Mouse (Mus musculus) forebrain, embryonic 13.5 days (tissue): ENCODE results near the gene Tlx1. TPM values are rescaled to one million over a fixed set of nuclear protein-coding genes. Genes with fewer than 3 reads are reported as not detected.

Source experiments
- ATAC-seq: fragments of 200-750 bp; cut with Nextera tagmentation; 2 replicates; pipeline ENCODE4 v1.8.0; 2017
- H3K27ac ChIP-seq: fragments of 300-500 bp; sonication (generic); 2 replicates; pipeline ENCODE4 v1.5.1; 2015; ENCODE audit warnings: inconsistent platforms, mild to moderate bottlenecking, moderate library complexity
- H3K27me3 ChIP-seq: fragments of 300-500 bp; sonication (generic); 2 replicates; pipeline ENCODE4 v1.6.1; 2015; ENCODE audit warnings: mild to moderate bottlenecking, inconsistent platforms
- H3K36me3 ChIP-seq: fragments of 300-500 bp; sonication (generic); 2 replicates; pipeline ENCODE4 v1.6.1; 2015; ENCODE audit warnings: mild to moderate bottlenecking, inconsistent platforms; ENCODE audit not compliant: poor library complexity, severe bottlenecking
- H3K4me1 ChIP-seq: fragments of 300-500 bp; sonication (generic); 2 replicates; pipeline ENCODE4 v1.6.1; 2015; ENCODE audit warnings: inconsistent platforms
- H3K4me2 ChIP-seq: fragments of 300-500 bp; sonication (generic); 2 replicates; pipeline ENCODE4 v1.6.1; 2015; ENCODE audit warnings: inconsistent platforms, mild to moderate bottlenecking, moderate library complexity
- H3K4me3 ChIP-seq: fragments of 300-500 bp; sonication (generic); 2 replicates; pipeline ENCODE4 v1.5.1; 2015; ENCODE audit warnings: mild to moderate bottlenecking, inconsistent platforms
- H3K9ac ChIP-seq: fragments of 300-500 bp; sonication (generic); 2 replicates; pipeline ENCODE4 v1.6.1; 2015; ENCODE audit warnings: mild to moderate bottlenecking, inconsistent platforms
- H3K9me3 ChIP-seq: fragments of 300-500 bp; sonication (generic); replicated peaks from 2 replicates; pipeline ENCODE4 v1.6.1; 2016; ENCODE audit warnings: inconsistent platforms
- WGBS: fragments of 180-500 bp; shearing (Covaris S2); methylation state at CpG from one replicate; pipeline ENCODE4 v1.1.7; 2015; 5-methylcytosine and 5-hydroxymethylcytosine counted together
- polyA plus RNA-seq: library from polyadenylated mRNA; unstranded; fragments of >200 nt; fragmentation: Nextera tagmentation; extraction: Ambion mirVana; gene quantifications from 2 replicates; pipeline ENCODE4 v1.2.1, GENCODE M21; 2015

Gene Tlx1
- polyA plus RNA-seq, 1 experiment from 2014 or later = 0.14 TPM

GRCm38 (mm10) chr19:45147071-45147470, 3.4 kb upstream of the Tlx1 start:
- no peak for ATAC-seq
- Histone ChIP-seq H3K4me3 (no peak overlapping the region), H3K9ac (no peak overlapping the region), H3K9me3 (no peaks in the 10 kb centered on the region), H3K27me3 (peaks cover 99% of the 10 kb centered on the region), H3K4me1 (peaks cover 16% of the 10 kb centered on the region), H3K4me2 (no peak overlapping the region), H3K27ac (no peak overlapping the region), H3K36me3 (no peaks in the 10 kb centered on the region)
- WGBS = 1% methylated on average over 4 of the region's 4 CpGs

- peak overlapping the region; percentile 42; the same call in 1 of the 2 replicates for H3K4me2 ChIP-seq
- H3K9ac ChIP-seq = no peak overlapping the region
- peaks cover 99% of the 10 kb centered on the region for H3K27me3 ChIP-seq
- H3K4me1 ChIP-seq = peaks cover 8% of the 10 kb centered on the region
- H3K27ac ChIP-seq = no peak overlapping the region
- 0 out of 2 replicates have a peak overlapping the region, but pooled peaks have one; percentile 16 for H3K4me3 ChIP-seq
- H3K36me3 ChIP-seq = no peaks in the 10 kb centered on the region
- under 1% methylated on average over 36 of the region's 36 CpGs for WGBS
- no peak for ATAC-seq
- no peaks in the 10 kb centered on the region for H3K9me3 ChIP-seq
Observed at GRCm38 (mm10) chr19:45151361-45152182, 1.1 kb downstream of the Tlx1 start.

- Histone ChIP-seq H3K9me3 (no peaks in the 10 kb centered on the region), H3K27me3 (peaks cover 99% of the 10 kb centered on the region), H3K4me2 (no peak overlapping the region), H3K36me3 (no peaks in the 10 kb centered on the region), H3K4me1 (peaks cover 8% of the 10 kb centered on the region), H3K4me3 (no peak overlapping the region), H3K9ac (no peak overlapping the region), H3K27ac (no peak overlapping the region)
- WGBS = under 1% methylated on average over 8 of the region's 8 CpGs
- no peak for ATAC-seq
Observed at GRCm38 (mm10) chr19:45152183-45152650, 1.7 kb downstream of the Tlx1 start.

GRCm38 (mm10) chr19:45153311-45154058, 3.0 kb downstream of the Tlx1 start:
- no peaks in the 10 kb centered on the region for H3K36me3 ChIP-seq
- peaks cover 8% of the 10 kb centered on the region for H3K4me1 ChIP-seq
- ATAC-seq = no peak
- H3K27ac ChIP-seq = no peak overlapping the region
- H3K27me3 ChIP-seq = peaks cover 99% of the 10 kb centered on the region
- no peak overlapping the region for H3K9ac ChIP-seq
- H3K4me3 ChIP-seq = no peak overlapping the region
- H3K4me2 ChIP-seq = no peak overlapping the region
- no peaks in the 10 kb centered on the region for H3K9me3 ChIP-seq
- WGBS = under 1% methylated on average over 44 of the region's 44 CpGs

GRCm38 (mm10) chr19:45154059-45154386, 3.5 kb downstream of the Tlx1 start:
- Histone ChIP-seq H3K9ac (no peak overlapping the region), H3K4me2 (no peak overlapping the region)

GRCm38 (mm10) chr19:45154521-45154920, 4.0 kb downstream of the Tlx1 start:
- WGBS = under 1% methylated on average over 18 of the region's 18 CpGs
- peaks cover 8% of the 10 kb centered on the region for H3K4me1 ChIP-seq
- no peak overlapping the region for H3K27ac ChIP-seq
- H3K9me3 ChIP-seq = no peaks in the 10 kb centered on the region
- no peak overlapping the region for H3K4me3 ChIP-seq
- no peak for ATAC-seq
- no peak overlapping the region for H3K4me2 ChIP-seq
- peaks cover 100% of the 10 kb centered on the region for H3K27me3 ChIP-seq
- no peak overlapping the region for H3K9ac ChIP-seq
- H3K36me3 ChIP-seq = no peaks in the 10 kb centered on the region

More at GRCm38 (mm10) chr19:45154059-45154386, 3.5 kb downstream of the Tlx1 start:
- H3K4me1 ChIP-seq = peaks cover 8% of the 10 kb centered on the region
- no peaks in the 10 kb centered on the region for H3K36me3 ChIP-seq
- under 1% methylated on average over 21 of the region's 24 CpGs for WGBS
- ATAC-seq = no peak
- no peak overlapping the region for H3K4me3 ChIP-seq
- H3K27me3 ChIP-seq = peaks cover 99% of the 10 kb centered on the region
- no peaks in the 10 kb centered on the region for H3K9me3 ChIP-seq
- H3K27ac ChIP-seq = no peak overlapping the region

GRCm38 (mm10) chr19:45155141-45155790, 4.8 kb downstream of the Tlx1 start:
- no peaks in the 10 kb centered on the region for H3K36me3 ChIP-seq
- under 1% methylated on average over 15 of the region's 15 CpGs for WGBS

GRCm38 (mm10) chr19:45155791-45156186, 5.3 kb downstream of the Tlx1 start:
- no peak for ATAC-seq
- H3K4me1 ChIP-seq = peaks cover 5% of the 10 kb centered on the region
- WGBS = under 1% methylated on average over 26 of the region's 26 CpGs
- H3K27ac ChIP-seq = no peak overlapping the region
- no peak overlapping the region for H3K4me2 ChIP-seq
- no peaks in the 10 kb centered on the region for H3K36me3 ChIP-seq
- H3K9ac ChIP-seq = no peak overlapping the region
- peaks cover 100% of the 10 kb centered on the region for H3K27me3 ChIP-seq
- H3K4me3 ChIP-seq = no peak overlapping the region
- H3K9me3 ChIP-seq = no peaks in the 10 kb centered on the region

More at GRCm38 (mm10) chr19:45155141-45155790, 4.8 kb downstream of the Tlx1 start:
- no peaks in the 10 kb centered on the region for H3K9me3 ChIP-seq
- no peak overlapping the region for H3K4me2 ChIP-seq
- no peak for ATAC-seq
- H3K27me3 ChIP-seq = peaks cover 100% of the 10 kb centered on the region
- H3K27ac ChIP-seq = no peak overlapping the region
- no peak overlapping the region for H3K9ac ChIP-seq
- H3K4me1 ChIP-seq = peaks cover 8% of the 10 kb centered on the region
- no peak overlapping the region for H3K4me3 ChIP-seq

GRCm38 (mm10) chr19:45156381-45156780, 5.9 kb downstream of the Tlx1 start:
- H3K4me1 ChIP-seq = no peaks in the 10 kb centered on the region
- no peak overlapping the region for H3K9ac ChIP-seq
- peaks cover 100% of the 10 kb centered on the region for H3K27me3 ChIP-seq
- H3K36me3 ChIP-seq = no peaks in the 10 kb centered on the region
- no peaks in the 10 kb centered on the region for H3K9me3 ChIP-seq
- no peak for ATAC-seq
- H3K4me3 ChIP-seq = no peak overlapping the region
- H3K27ac ChIP-seq = no peak overlapping the region
- WGBS = 0% methylated on average over 5 of the region's 5 CpGs
- H3K4me2 ChIP-seq = no peak overlapping the region

GRCm38 (mm10) chr19:45158201-45158600, 7.7 kb downstream of the Tlx1 start:
- no peak overlapping the region for H3K4me3 ChIP-seq
- H3K9me3 ChIP-seq = no peaks in the 10 kb centered on the region
- H3K27me3 ChIP-seq = peaks cover 100% of the 10 kb centered on the region
- WGBS = 3% methylated on average over 4 of the region's 4 CpGs
- H3K4me1 ChIP-seq = no peaks in the 10 kb centered on the region
- no peak overlapping the region for H3K27ac ChIP-seq
- no peak overlapping the region for H3K4me2 ChIP-seq
- no peak overlapping the region for H3K9ac ChIP-seq
- H3K36me3 ChIP-seq = no peaks in the 10 kb centered on the region
- no peak for ATAC-seq

- Histone ChIP-seq H3K27me3 (peaks cover 100% of the 10 kb centered on the region), H3K4me3 (no peak overlapping the region), H3K4me2 (no peak overlapping the region), H3K9me3 (no peaks in the 10 kb centered on the region), H3K9ac (no peak overlapping the region), H3K4me1 (no peaks in the 10 kb centered on the region), H3K36me3 (no peaks in the 10 kb centered on the region), H3K27ac (no peak overlapping the region)
- 1% methylated on average over 20 of the region's 20 CpGs for WGBS
- no peak for ATAC-seq
Observed at GRCm38 (mm10) chr19:45158896-45159295, 8.4 kb downstream of the Tlx1 start.

- ATAC-seq = no peak
- WGBS = under 1% methylated on average over 5 of the region's 5 CpGs
- no peak overlapping the region for H3K27ac ChIP-seq
Observed at GRCm38 (mm10) chr19:45159491-45159890, 9.0 kb downstream of the Tlx1 start.

More at GRCm38 (mm10) chr19:45159491-45159890, 9.0 kb downstream of the Tlx1 start:
- H3K9ac ChIP-seq = no peak overlapping the region
- H3K36me3 ChIP-seq = no peaks in the 10 kb centered on the region
- H3K9me3 ChIP-seq = no peaks in the 10 kb centered on the region
- no peak overlapping the region for H3K4me2 ChIP-seq
- no peak overlapping the region for H3K4me3 ChIP-seq
- no peaks in the 10 kb centered on the region for H3K4me1 ChIP-seq
- peaks cover 100% of the 10 kb centered on the region for H3K27me3 ChIP-seq
